Mouse (Mus musculus): Measurements from ENCODE around the gene Aacs.
A peak's percentile ranks its signal among the peaks of the same experiment; 100 is the strongest.
"Not testable (repeated sequence)": the region's sequence is repeated elsewhere in the genome, so short reads cannot be mapped to it uniquely, and the experiment has no call there.

The Aacs gene

GRCm38 (mm10) chr5:125465701-125466106, 9.9 kb upstream of the Aacs start:
- peak; percentile 99 for DNase-seq (ENCODE audit: low spot score)

GRCm38 (mm10) chr5:125466483-125466882, 9.1 kb upstream of the Aacs start:
- DNase-seq (ENCODE audit: low spot score): no peak

GRCm38 (mm10) chr5:125467261-125467660, 8.4 kb upstream of the Aacs start:
- DNase-seq (ENCODE audit: low spot score): no peak

DNA sequence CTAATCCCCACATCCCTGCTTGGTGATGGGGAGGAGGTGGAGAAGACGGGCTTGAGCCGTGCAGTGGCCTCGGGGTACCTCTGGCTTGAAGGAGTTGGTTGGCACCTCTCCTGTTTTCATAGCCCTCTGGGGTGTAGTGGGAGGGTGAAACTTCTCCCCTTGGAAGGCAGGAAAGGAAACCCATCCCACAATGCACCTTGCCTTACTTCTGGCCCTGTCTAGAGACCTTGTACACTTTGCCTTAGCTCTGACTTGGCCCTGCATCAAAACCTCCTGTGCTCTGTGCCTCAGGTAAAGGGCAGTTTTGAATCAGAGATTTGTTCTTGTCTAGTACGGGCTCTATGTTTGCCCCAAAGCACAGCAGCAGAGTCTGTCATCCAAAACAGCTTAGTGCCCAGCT, 4.9 kb upstream of the Aacs start:
- DNase-seq (ENCODE audit: low spot score): no peak

GRCm38 (mm10) chr5:125472796-125473475, 2.7 kb upstream of the Aacs start:
- DNase-seq (ENCODE audit: low spot score): no peak

- no peak for DNase-seq (ENCODE audit: low spot score)
Observed at GRCm38 (mm10) chr5:125475030-125475429, 584 bp upstream of the Aacs start.

DNA sequence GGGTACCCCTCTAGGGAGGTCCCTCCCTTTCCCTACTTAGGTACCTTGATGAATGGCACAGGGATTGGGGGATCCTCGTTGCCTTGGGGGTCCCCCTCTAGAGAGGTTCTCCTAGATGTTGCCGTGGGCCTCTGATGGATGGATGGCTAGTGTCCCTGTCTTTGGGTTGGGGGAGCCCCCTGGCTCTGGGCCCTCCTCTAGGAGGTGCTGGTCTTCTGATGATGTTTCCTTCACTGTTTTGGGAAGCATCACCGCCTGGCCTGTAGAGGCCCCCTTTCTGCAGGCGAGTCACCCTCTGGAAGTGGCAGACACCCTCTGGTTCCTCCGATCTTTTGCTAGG, 642 bp downstream of the Aacs start:
- DNase-seq (ENCODE audit: low spot score): peak; percentile 48

DNA sequence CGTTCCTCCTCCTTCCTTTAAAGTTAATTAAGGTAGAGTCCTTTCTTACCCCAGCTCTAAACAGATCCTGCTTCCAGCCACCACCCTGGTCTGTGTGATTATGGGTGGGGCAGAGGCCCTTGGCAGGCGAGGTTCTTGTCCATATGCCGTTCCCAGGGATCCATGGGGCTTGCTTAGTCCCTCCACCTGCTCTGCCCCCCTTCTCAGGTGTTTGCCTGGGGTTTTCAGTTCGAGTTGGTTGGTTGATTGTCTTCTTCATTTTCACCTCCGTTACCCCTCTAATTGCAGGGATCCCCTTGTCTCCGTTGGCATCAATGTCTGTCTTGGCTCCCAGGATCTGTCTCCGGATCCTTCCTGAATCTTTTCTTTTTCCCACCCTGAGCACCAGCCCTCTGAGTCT, 1.2 kb downstream of the Aacs start:
- no peak for DNase-seq (ENCODE audit: low spot score)

DNA sequence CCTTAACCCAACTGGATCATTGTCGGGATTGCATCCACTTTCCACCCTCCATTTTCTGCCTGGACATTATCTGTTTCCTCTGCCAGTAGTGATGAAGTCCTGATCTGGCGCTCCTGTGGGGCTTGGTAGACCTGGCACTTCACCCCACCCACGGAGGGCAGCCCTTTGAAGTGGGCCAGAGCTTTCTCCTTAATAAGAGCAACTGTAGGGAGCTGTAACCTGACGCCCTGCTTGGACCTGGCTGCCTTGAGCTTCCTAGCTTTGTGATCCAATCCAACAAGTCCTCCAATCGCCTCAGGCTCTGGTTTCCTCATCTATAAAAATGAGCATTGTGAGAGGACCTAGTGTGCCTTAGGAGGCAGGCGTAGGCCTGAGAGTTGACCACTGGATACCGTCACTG, 1.9 kb downstream of the Aacs start:
- DNase-seq (ENCODE audit: low spot score): no peak

GRCm38 (mm10) chr5:125478037-125478436, 2.4 kb downstream of the Aacs start:
- DNase-seq (ENCODE audit: low spot score): no peak

DNA sequence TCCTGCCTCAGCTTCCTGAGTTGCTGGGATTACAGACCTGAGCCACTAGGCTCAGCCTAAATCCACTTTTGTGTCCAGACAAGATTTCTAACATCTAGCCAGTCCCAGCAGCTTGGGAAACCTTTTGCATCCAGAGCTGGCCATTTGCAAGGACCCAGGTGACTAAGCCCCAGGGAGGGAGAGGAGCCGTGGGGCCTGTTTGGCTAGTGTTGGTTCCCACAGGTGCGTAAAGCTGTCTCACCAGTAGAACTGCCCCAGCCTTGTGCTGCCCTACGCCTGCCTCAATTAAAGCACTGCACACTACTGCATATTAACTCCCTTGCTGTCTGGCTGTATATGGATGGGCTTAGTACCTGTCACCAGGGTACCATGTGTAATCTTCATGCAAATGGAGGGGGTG, 3.8 kb downstream of the Aacs start:
- DNase-seq (ENCODE audit: low spot score): no peak

GRCm38 (mm10) chr5:125480434-125481231, 5.0 kb downstream of the Aacs start:
- DNase-seq (ENCODE audit: low spot score): no peak

GRCm38 (mm10) chr5:125482474-125482873, 6.9 kb downstream of the Aacs start:
- no peak for DNase-seq (ENCODE audit: low spot score)

DNA sequence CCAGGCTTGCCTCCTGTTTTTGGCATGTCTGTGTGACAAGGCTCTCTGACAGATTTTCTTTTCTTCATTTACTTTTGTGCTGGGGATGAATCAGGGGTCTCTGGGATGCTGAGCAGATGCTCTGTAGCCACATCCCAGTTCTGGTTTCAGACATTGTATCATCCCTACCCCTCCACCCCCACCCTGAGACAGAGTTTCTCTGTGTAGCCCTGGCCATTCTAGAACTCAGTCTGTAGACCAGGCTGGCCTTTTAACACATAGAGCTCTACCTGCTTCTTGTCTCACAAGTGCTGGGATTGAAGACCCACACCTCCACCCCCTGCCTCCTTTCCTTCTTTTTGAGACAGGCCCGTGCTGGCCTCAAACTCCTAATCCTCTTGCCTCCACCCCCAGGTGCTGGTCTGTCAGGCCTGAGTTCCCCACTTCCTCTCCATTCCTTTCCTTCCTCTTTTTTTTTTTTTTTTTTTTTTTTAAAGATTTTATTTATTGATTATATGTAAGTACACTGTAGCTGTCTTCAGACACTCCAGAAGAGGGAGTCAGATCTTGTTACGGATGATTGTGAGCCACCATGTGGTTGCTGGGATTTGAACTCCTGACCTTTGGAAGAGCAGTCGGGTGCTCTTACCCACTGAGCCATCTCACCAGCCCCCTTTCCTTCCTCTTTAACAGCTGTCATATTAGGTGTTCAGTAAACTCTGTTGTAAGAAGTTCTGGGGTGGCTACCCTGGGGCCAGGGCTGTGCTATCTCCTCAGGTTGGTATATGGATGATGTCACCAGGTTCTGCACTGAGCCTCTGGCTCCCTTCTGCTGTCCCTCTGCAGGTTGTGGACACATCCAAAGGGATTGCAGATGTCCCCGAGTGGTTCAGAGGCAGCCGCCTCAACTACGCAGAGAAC, 8.3 kb downstream of the Aacs start:
- DNase-seq (ENCODE audit: low spot score): no peak

- no peak for DNase-seq (ENCODE audit: low spot score)
Observed at GRCm38 (mm10) chr5:125485031-125485778, 9.6 kb downstream of the Aacs start.

- DNase-seq (ENCODE audit: low spot score): no peak
Observed at GRCm38 (mm10) chr5:125486088-125486487, 10.5 kb downstream of the Aacs start.

DNA sequence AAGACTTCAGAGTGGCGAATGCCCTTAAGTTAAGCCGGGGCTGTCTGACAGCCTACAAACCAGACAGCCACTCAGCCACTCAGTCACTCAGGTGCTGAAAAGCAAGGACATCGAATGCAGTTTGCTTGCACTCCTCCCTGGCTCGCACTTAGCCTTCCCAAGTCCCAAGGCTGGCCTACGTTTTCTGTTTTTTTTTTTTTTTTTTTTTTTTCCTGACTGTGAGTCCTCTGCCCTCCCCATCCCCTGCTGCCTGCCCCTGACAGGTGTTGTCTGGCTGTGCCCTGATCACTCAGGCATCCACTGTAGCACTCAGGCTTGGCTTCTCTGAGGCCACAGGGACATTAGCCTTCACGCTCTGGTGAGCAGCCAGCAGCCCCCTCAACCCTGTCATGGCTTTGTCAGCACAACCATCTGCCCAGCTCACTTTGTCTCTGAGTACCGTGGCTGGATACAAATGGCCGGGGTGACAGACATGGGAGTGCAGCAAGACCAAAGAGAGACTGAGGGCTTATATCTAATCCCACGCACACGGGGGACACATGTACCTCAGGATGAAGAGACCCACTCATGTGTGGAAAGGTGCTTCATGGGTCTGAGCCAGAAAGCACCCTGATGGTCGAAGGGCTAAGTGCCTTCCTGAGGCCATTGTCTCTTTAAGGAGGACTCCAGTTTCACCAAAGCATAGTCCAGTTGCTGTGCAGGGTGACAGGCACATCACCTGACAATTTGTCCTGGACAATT, 11.9 kb downstream of the Aacs start:
- DNase-seq (ENCODE audit: low spot score): no peak

- no peak for DNase-seq (ENCODE audit: low spot score)
Observed at GRCm38 (mm10) chr5:125488116-125488455, 12.5 kb downstream of the Aacs start.

DNA sequence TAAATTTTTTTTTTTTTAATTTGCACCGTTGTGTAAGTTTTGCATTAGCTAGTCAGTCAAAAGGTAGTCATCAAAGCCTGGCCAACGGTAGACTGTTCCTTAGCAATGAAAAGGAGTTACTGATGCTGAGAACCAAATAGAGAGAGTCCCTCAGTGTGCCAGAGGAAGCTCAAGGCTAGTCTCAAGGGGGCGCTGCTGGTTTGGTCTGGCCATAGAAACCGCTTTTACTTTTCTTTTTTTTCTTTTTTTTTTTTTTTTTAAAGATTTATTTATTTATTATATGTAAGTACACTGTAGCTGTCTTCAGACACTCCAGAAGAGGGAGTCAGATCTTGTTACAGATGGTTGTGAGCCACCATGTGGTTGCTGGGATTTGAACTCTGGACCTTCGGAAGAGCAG, 13.3 kb downstream of the Aacs start:
- not testable (repeated sequence) for DNase-seq (ENCODE audit: low spot score)

DNA sequence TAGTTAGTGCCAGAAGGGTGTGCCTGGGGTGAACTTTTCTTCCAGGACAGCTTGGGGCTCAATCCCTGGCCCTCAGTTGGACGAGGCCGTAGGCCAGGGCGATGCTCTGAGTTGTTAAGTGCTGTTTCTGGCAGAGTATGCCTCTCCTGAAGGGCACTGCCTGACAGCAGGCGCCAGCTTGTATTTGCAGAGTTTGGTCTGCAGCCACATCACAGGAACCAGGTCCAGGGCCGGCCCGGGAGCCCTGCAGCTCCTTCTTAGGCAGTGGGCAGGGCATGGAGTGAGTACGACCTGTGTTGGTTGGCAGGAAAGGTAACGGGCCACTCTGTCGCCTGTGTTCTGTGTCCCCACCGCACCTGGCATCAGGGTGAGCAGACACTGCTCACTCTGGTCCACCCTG, 15.5 kb downstream of the Aacs start:
- DNase-seq (ENCODE audit: low spot score): no peak

DNA sequence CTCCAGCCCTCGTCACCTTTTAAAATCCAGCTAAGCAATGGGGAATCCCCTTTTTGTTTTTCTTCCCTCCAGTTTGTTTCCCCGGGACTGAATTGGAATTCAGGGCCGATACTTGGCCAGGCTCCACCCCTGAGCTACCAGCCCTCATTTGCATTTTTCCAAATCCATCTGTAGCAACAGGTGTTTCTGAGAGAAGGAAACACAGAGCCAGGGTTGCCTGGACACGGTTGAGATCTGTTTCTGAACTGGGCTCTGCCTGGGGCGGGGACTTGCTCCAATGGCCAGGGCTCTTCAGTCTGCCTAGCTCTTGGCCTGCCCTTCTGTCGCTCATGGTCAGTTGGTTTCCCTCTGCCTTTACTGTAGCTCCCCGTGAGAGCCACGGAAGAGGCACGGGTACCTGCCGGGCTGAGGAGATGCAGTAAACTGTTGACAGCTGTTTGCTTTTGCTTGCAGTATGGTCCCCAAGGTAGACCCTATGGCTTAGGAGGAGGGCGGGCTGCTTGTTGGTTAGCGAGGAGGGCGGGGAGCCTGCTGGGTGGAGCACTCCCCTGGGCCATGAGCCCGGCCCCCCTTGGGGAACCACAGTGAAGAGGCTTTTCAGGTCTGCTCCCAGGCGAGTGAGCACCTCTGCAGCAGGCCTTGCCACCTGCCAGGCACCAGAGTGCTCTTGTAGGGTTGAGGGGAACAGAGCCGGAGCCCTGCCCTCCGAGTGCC, 16.9 kb downstream of the Aacs start:
- DNase-seq (ENCODE audit: low spot score): no peak

Measured in layer of hippocampus, adult 11-12 months (tissue).